Mouse (Mus musculus): ENCODE results near the gene Ptpn20.

GRCm38 (mm10) chr14:33678740-33679139, 89.7 kb downstream of the Ptpn20 start:
- TF ChIP-seq CTCF (conservative IDR thresholded peaks at IDR 0.05; ENCODE audit: low read length) (no peak), POU5F1 (IDR thresholded peaks at IDR 0.05; ENCODE audit: borderline replicate concordance, low read length) (no peak)
